Mouse (Mus musculus) limb, embryonic 10.5 days (tissue): Measurements from ENCODE around the gene Fam161b. TPM values are rescaled to one million over a fixed set of nuclear protein-coding genes. Genes with fewer than 3 reads are reported as not detected.

Experiments
- polyA plus RNA-seq: library from polyadenylated mRNA; unstranded; fragments of >200 nt; fragmentation: Nextera tagmentation; extraction: Ambion mirVana; gene quantifications from 2 replicates; pipeline ENCODE4 v1.2.1, GENCODE M21; 2016

The Fam161b gene
- polyA plus RNA-seq, 1 experiment from 2014 or later: 3.7 TPM

Other genes with a start within 250 kb of the Fam161b start
- 3.7 and 4.9 TPM in 2 replicates for gene Dnal1, start 247.5 kb downstream of the Fam161b start, polyA plus RNA-seq
- gene Pnma1, start 213.3 kb downstream of the Fam161b start, polyA plus RNA-seq: 1.2 TPM in 2 replicates
- 9.2 and 10.7 TPM in 2 replicates for gene Elmsan1, start 143.0 kb downstream of the Fam161b start, polyA plus RNA-seq
- 12.9 and 14.6 TPM in 2 replicates for gene Ptgr2, start 76.6 kb downstream of the Fam161b start, polyA plus RNA-seq
- 106 and 137 TPM in 2 replicates for gene Zfp410, start 45.0 kb downstream of the Fam161b start, polyA plus RNA-seq
- gene Coq6, start 176 bp downstream of the Fam161b start, polyA plus RNA-seq: 47.0 and 49.4 TPM in 2 replicates
- 7.8 and 8.9 TPM in 2 replicates for gene Entpd5, start 47.2 kb upstream of the Fam161b start, polyA plus RNA-seq
- 0.36 and 0.51 TPM in 2 replicates for gene Bbof1, start 47.2 kb upstream of the Fam161b start, polyA plus RNA-seq
- gene Rnf113a2, start 55.4 kb upstream of the Fam161b start, polyA plus RNA-seq: 23.1 and 24.8 TPM in 2 replicates
- 13.2 and 20.6 TPM in 2 replicates for gene Aldh6a1, start 89.2 kb upstream of the Fam161b start, polyA plus RNA-seq
- 25.8 and 29.2 TPM in 2 replicates for gene Lin52, start 89.6 kb upstream of the Fam161b start, polyA plus RNA-seq
- 0.33 TPM in 1 of 2 replicates, not detected in the other for gene Vsx2, start 207.9 kb upstream of the Fam161b start, polyA plus RNA-seq